Mouse (Mus musculus): ENCODE measurements around the gene Smcr8. TPM values are rescaled to one million over a fixed set of nuclear protein-coding genes. Genes with fewer than 3 reads are reported as not detected.

The Smcr8 gene
- polyA plus RNA-seq, 1 experiment = 12.3 TPM

- DNase-seq (ENCODE audit: extremely low spot score in 1 of 2, low spot score in 1 of 2) = peak; percentile 91 to 97
These were observed 53.2 kb downstream of the Smcr8 start, which contains the start of gene Dhrs7b for GRCm38 (mm10) chr11:60830433-60831052. TSS of gene Dhrs7b (plus strand) at chr11:60830631.

- no peak for DNase-seq (ENCODE audit: extremely low spot score in 1 of 2, low spot score in 1 of 2)
These were observed 59.6 kb downstream of the Smcr8 start for GRCm38 (mm10) chr11:60836897-60837296.

Other genes with a start within 250 kb of the Smcr8 start
- gene Alkbh5, start 241.1 kb upstream of the Smcr8 start, polyA plus RNA-seq (2012; rRNA removed) = 19.0 and 19.3 TPM in 2 replicates
- 56.5 and 56.9 TPM in 2 replicates for gene Llgl1, start 77.8 kb upstream of the Smcr8 start, polyA plus RNA-seq (2012; rRNA removed)
- gene Flii, start 50.3 kb upstream of the Smcr8 start, polyA plus RNA-seq (2012; rRNA removed) = 116 and 131 TPM in 2 replicates
- gene Mief2, start 49.1 kb upstream of the Smcr8 start, polyA plus RNA-seq (2012; rRNA removed) = 20.1 and 24.1 TPM in 2 replicates
- 6.0 and 6.1 TPM in 2 replicates for gene Top3a, start 159 bp upstream of the Smcr8 start, polyA plus RNA-seq (2012; rRNA removed)
- gene Shmt1, start 34.2 kb downstream of the Smcr8 start, polyA plus RNA-seq (2012; rRNA removed) = 2.0 and 2.2 TPM in 2 replicates
- gene Dhrs7b, start 53.1 kb downstream of the Smcr8 start, polyA plus RNA-seq (2012; rRNA removed) = 19.3 and 19.9 TPM in 2 replicates
- gene Tmem11, start 101.7 kb downstream of the Smcr8 start, polyA plus RNA-seq (2012; rRNA removed) = 39.8 and 47.0 TPM in 2 replicates
- 13.3 and 14.6 TPM in 2 replicates for gene Natd1, start 137.2 kb downstream of the Smcr8 start, polyA plus RNA-seq (2012; rRNA removed)
- 17.3 and 18.1 TPM in 2 replicates for gene Map2k3, start 154.5 kb downstream of the Smcr8 start, polyA plus RNA-seq (2012; rRNA removed)
- gene Kcnj12, start 245.0 kb downstream of the Smcr8 start, polyA plus RNA-seq (2012; rRNA removed) = 17.8 and 19.5 TPM in 2 replicates